Mouse (Mus musculus): ENCODE measurements around the gene Cfap74. TPM values are rescaled to one million over a fixed set of nuclear protein-coding genes. Genes with fewer than 3 reads are reported as not detected.

The Cfap74 gene
- polyA plus RNA-seq (2015; fragmentation: Nextera tagmentation; extraction: Ambion mirVana) = 4.2 and 4.9 TPM in 2 replicates

GRCm38 (mm10) chr4:155409058-155409776 lies at the start of gene Cfap74:
TSS of gene Cfap74 (plus strand) at chr4:155409190.
- H3K4me1 ChIP-seq (replicated peaks; ENCODE audit: control insufficient read depth, insufficient read depth, low read length) = peaks cover 7% of the 10 kb centered on the region; the same call in 1 of the 2 replicates
- H3K4me2 ChIP-seq (ENCODE audit: low read length) = peak within 1 kb of the TSS; percentile 77
- H3K9ac ChIP-seq (replicated peaks; ENCODE audit: low read depth, low read length) = peak within 1 kb of the TSS; percentile 48
- 0 out of 2 replicates have a peak, but pooled peaks cover 2% of the 10 kb centered on the region for H3K27me3 ChIP-seq (replicated peaks; ENCODE audit: control insufficient read depth, insufficient read depth, low read length)
- H3K9me3 ChIP-seq (ENCODE audit: control insufficient read depth, low read length) = no peaks in the 10 kb centered on the region
- H3K4me3 ChIP-seq (replicated peaks; ENCODE audit: low read length) = peak within 1 kb of the TSS; percentile 57
- no peaks in the 10 kb centered on the region for H3K36me3 ChIP-seq (ENCODE audit: control insufficient read depth, insufficient read depth)
- no peak within 1 kb of the TSS for H3K27ac ChIP-seq (ENCODE audit: low read length)
- under 1% methylated on average over 35 of the region's 35 CpGs for WGBS
- peak; percentile 98 for ATAC-seq

DNA sequence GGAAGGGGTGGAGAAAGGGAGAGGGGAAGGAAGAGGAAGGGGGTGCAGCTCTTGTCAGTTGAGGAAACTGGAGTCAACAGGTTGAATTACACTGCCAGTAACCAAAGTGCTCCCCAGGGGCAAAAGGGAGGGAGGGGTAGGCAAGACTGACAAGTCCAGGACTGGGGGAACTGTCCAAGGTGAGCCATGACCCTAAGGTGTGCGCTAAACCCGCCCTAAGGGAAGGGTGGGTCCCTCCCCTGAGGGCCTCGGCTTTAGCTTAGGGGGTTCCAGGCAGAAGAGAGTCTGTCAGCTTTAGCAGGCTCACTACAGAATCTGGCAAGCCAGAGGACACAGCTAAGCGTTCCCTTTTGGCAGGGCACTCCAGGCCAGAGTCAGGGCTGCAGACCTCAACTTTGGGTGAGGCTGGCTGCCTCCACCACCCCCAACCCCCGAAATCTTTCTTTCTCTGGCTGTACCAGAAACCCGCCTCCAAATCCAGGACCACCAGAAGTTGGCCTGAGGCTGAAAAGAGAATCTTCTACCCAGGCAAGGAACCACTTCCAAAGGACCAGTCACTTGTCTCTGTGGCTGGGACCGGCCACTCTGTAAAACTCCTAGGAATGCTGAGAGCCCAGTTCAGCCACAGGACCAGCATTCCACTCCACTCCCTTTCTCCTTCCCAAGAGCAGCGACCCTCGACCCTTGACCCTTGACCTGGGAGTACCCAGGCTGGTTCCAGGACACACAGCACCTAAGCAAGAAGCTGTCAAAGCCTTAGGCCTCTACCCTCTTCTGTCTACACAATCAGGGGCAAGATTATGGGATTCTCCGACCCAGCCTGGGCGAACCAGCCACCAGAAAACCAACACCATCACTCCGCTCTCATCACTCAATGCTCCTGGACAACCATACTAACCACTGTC lies 49.2 kb upstream of the Cfap74 start:
- H3K4me2 ChIP-seq (ENCODE audit: low read length) = no peak overlapping the region
- no peaks in the 10 kb centered on the region for H3K36me3 ChIP-seq (ENCODE audit: control insufficient read depth, insufficient read depth)
- no peak overlapping the region for H3K27ac ChIP-seq (ENCODE audit: low read length)
- H3K27me3 ChIP-seq (replicated peaks; ENCODE audit: control insufficient read depth, insufficient read depth, low read length) = peaks cover 42% of the 10 kb centered on the region
- no peak overlapping the region for H3K9ac ChIP-seq (replicated peaks; ENCODE audit: low read depth, low read length)
- 46% methylated on average over 12 of the region's 12 CpGs for WGBS
- no peak overlapping the region for H3K4me3 ChIP-seq (replicated peaks; ENCODE audit: low read length)
- peaks cover 12% of the 10 kb centered on the region for H3K4me1 ChIP-seq (replicated peaks; ENCODE audit: control insufficient read depth, insufficient read depth, low read length)
- ATAC-seq = no peak
- H3K9me3 ChIP-seq (ENCODE audit: control insufficient read depth, low read length) = no peaks in the 10 kb centered on the region

GRCm38 (mm10) chr4:155360856-155361255 lies 48.1 kb upstream of the Cfap74 start:
- H3K4me3 ChIP-seq (replicated peaks; ENCODE audit: low read length) = peak overlapping the region; percentile 38
- H3K9me3 ChIP-seq (ENCODE audit: control insufficient read depth, low read length) = no peaks in the 10 kb centered on the region
- H3K9ac ChIP-seq (replicated peaks; ENCODE audit: low read depth, low read length) = no peak overlapping the region
- H3K36me3 ChIP-seq (ENCODE audit: control insufficient read depth, insufficient read depth) = no peaks in the 10 kb centered on the region
- WGBS = under 1% methylated on average over 42 of the region's 42 CpGs
- peak overlapping the region; percentile 51 for H3K4me2 ChIP-seq (ENCODE audit: low read length)
- peaks cover 45% of the 10 kb centered on the region for H3K27me3 ChIP-seq (replicated peaks; ENCODE audit: control insufficient read depth, insufficient read depth, low read length)
- no peak for ATAC-seq
- H3K4me1 ChIP-seq (replicated peaks; ENCODE audit: control insufficient read depth, insufficient read depth, low read length) = peaks cover 12% of the 10 kb centered on the region
- no peak overlapping the region for H3K27ac ChIP-seq (ENCODE audit: low read length)

DNA sequence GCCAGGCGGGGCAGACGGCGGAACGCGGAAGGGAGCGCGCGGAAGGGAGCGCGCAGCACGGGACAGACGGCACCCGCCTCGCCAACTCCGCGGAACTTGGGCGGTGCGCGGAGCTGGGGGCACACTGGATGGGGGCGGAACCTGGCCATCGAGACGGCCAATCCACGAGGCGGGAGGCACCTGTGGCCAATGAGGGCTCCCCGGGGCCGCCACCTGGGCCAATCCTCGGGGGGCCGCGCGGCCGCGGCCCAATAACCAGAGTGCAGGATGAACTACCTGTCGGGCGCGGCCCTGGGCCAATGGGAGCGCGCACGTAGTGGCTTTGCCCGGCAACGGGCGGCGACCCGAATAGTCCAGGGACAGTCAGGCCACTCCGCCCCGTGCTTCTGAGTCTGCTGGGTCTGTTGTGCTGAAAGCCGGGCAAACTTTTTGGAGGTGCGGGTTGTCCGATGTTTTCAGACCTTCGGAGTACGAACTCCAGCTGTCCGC lies 47.6 kb upstream of the Cfap74 start, which contains the start of gene Prkcz:
Gene Prkcz, minus strand, starts transcription at position 59 of the 489 bp plus-strand sequence.
- H3K27me3 ChIP-seq (replicated peaks; ENCODE audit: control insufficient read depth, insufficient read depth, low read length) = peaks cover 45% of the 10 kb centered on the region
- peak; percentile 52; the same call in 1 of the 2 replicates for ATAC-seq
- H3K4me3 ChIP-seq (replicated peaks; ENCODE audit: low read length) = peak within 1 kb of the TSS; percentile 38
- H3K27ac ChIP-seq (ENCODE audit: low read length) = no peak within 1 kb of the TSS
- no peaks in the 10 kb centered on the region for H3K9me3 ChIP-seq (ENCODE audit: control insufficient read depth, low read length)
- H3K9ac ChIP-seq (replicated peaks; ENCODE audit: low read depth, low read length) = no peak within 1 kb of the TSS
- H3K4me1 ChIP-seq (replicated peaks; ENCODE audit: control insufficient read depth, insufficient read depth, low read length) = peaks cover 12% of the 10 kb centered on the region
- no peaks in the 10 kb centered on the region for H3K36me3 ChIP-seq (ENCODE audit: control insufficient read depth, insufficient read depth)
- peak within 1 kb of the TSS; percentile 51 for H3K4me2 ChIP-seq (ENCODE audit: low read length)
- WGBS = under 1% methylated on average over 51 of the region's 51 CpGs

DNA sequence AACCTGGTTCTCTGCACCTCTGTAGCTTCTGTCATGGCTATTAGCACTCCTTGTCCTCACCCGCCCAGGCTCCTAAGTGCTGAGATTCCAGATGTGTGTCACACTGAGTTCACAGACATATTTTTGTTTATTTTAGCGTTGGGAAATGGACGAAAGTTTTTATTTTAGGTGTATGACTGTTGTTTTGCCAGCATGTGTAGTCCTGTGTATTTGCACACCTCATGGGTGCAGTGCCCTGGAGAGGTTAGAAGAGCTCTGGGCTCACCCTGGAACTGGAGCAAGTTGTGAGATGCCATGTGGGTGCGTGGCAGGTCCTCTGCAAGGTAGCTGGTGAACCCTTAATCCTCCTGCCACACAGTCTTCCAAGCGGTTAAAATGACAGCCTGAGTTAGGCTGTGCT lies 46.5 kb upstream of the Cfap74 start:
- 37% methylated on average over 5 of the region's 5 CpGs for WGBS
- ATAC-seq = no peak
- Histone ChIP-seq H3K9ac (replicated peaks; ENCODE audit: low read depth, low read length) (no peak overlapping the region), H3K27ac (ENCODE audit: low read length) (no peak overlapping the region), H3K36me3 (ENCODE audit: control insufficient read depth, insufficient read depth) (no peaks in the 10 kb centered on the region), H3K4me1 (replicated peaks; ENCODE audit: control insufficient read depth, insufficient read depth, low read length) (peaks cover 12% of the 10 kb centered on the region), H3K4me3 (replicated peaks; ENCODE audit: low read length) (no peak overlapping the region), H3K4me2 (ENCODE audit: low read length) (no peak overlapping the region), H3K27me3 (replicated peaks; ENCODE audit: control insufficient read depth, insufficient read depth, low read length) (peaks cover 45% of the 10 kb centered on the region), H3K9me3 (ENCODE audit: control insufficient read depth, low read length) (no peaks in the 10 kb centered on the region)

GRCm38 (mm10) chr4:155366784-155367183 lies 42.2 kb upstream of the Cfap74 start:
- Histone ChIP-seq H3K4me3 (replicated peaks; ENCODE audit: low read length) (no peak overlapping the region), H3K36me3 (ENCODE audit: control insufficient read depth, insufficient read depth) (no peaks in the 10 kb centered on the region), H3K27me3 (replicated peaks; ENCODE audit: control insufficient read depth, insufficient read depth, low read length) (peaks cover 11% of the 10 kb centered on the region), H3K4me1 (replicated peaks; ENCODE audit: control insufficient read depth, insufficient read depth, low read length) (peaks cover 2% of the 10 kb centered on the region; the same call in 1 of the 2 replicates), H3K4me2 (ENCODE audit: low read length) (no peak overlapping the region), H3K9ac (replicated peaks; ENCODE audit: low read depth, low read length) (no peak overlapping the region), H3K27ac (ENCODE audit: low read length) (no peak overlapping the region), H3K9me3 (ENCODE audit: control insufficient read depth, low read length) (no peaks in the 10 kb centered on the region)
- WGBS = 92% methylated on average over 6 of the region's 6 CpGs
- no peak for ATAC-seq

DNA sequence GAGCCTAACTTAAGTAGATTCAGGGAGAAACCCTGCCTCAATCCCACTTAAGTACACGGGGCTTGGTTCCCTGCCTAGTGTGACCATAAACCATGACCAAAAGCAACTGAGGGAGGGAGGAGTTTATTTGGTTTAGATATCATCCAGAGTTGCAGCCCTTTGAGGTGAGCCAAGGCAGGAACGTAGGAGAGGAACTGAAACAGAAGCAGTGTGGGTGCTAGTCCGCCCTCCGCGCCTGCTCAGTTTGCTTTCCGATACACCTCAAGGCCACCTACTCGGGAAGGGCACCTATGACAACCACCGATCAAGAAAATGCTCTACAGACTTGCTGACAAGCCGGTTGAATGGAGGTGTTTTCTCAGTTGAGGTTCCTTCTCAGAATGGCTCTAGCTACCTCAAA lies 41.3 kb upstream of the Cfap74 start:
- no peak overlapping the region for H3K4me2 ChIP-seq (ENCODE audit: low read length)
- H3K9ac ChIP-seq (replicated peaks; ENCODE audit: low read depth, low read length) = no peak overlapping the region
- H3K4me1 ChIP-seq (replicated peaks; ENCODE audit: control insufficient read depth, insufficient read depth, low read length) = no peaks in the 10 kb centered on the region
- peaks cover 3% of the 10 kb centered on the region for H3K27me3 ChIP-seq (replicated peaks; ENCODE audit: control insufficient read depth, insufficient read depth, low read length)
- H3K36me3 ChIP-seq (ENCODE audit: control insufficient read depth, insufficient read depth) = no peaks in the 10 kb centered on the region
- H3K9me3 ChIP-seq (ENCODE audit: control insufficient read depth, low read length) = no peaks in the 10 kb centered on the region
- WGBS = 92% methylated on average over 9 of the region's 9 CpGs
- H3K4me3 ChIP-seq (replicated peaks; ENCODE audit: low read length) = no peak overlapping the region
- H3K27ac ChIP-seq (ENCODE audit: low read length) = no peak overlapping the region
- ATAC-seq = no peak

GRCm38 (mm10) chr4:155368684-155369083 lies 40.3 kb upstream of the Cfap74 start:
- H3K9me3 ChIP-seq (ENCODE audit: control insufficient read depth, low read length) = no peaks in the 10 kb centered on the region
- no peak overlapping the region for H3K4me2 ChIP-seq (ENCODE audit: low read length)
- H3K4me3 ChIP-seq (replicated peaks; ENCODE audit: low read length) = no peak overlapping the region
- H3K36me3 ChIP-seq (ENCODE audit: control insufficient read depth, insufficient read depth) = no peaks in the 10 kb centered on the region
- no peaks in the 10 kb centered on the region for H3K4me1 ChIP-seq (replicated peaks; ENCODE audit: control insufficient read depth, insufficient read depth, low read length)
- no peak overlapping the region for H3K9ac ChIP-seq (replicated peaks; ENCODE audit: low read depth, low read length)
- WGBS = 25% methylated on average over 12 of the region's 12 CpGs
- H3K27me3 ChIP-seq (replicated peaks; ENCODE audit: control insufficient read depth, insufficient read depth, low read length) = peaks cover 3% of the 10 kb centered on the region; the same call in 1 of the 2 replicates
- no peak overlapping the region for H3K27ac ChIP-seq (ENCODE audit: low read length)
- no peak for ATAC-seq
